Mouse (Mus musculus): ENCODE measurements at regions not wholly inside any gene's neighbourhood (a gene's known extent, or its start where the extent isn't known, plus 50 kb on each side); places are given as distances from the start of the nearest gene placed in this dataset.
"Not testable (repeated sequence)": the region's sequence is repeated elsewhere in the genome, so short reads cannot be mapped to it uniquely, and the experiment has no call there.

GRCm38 (mm10) chr11:114484668-114484953, 183.7 kb upstream of the Rpl38 start:
- TF ChIP-seq ZNF384 (IDR thresholded peaks at IDR 0.05; ENCODE audit: low read depth, low read length) = no peak
- no peak for TF ChIP-seq HCFC1 (IDR thresholded peaks at IDR 0.05; ENCODE audit: borderline replicate concordance, insufficient read depth, low read length)
- TF ChIP-seq ZC3H11A (IDR thresholded peaks at IDR 0.05; ENCODE audit: borderline replicate concordance, low read depth, low read length) = no peak
- no peak for TF ChIP-seq MAFK (IDR thresholded peaks at IDR 0.05; ENCODE audit: insufficient read depth, low read depth, low read length)
- TF ChIP-seq CHD2 (IDR thresholded peaks at IDR 0.05; ENCODE audit: low read depth, low read length) = no peak
- H3K27ac ChIP-seq (ENCODE audit: insufficient read depth, low read depth, low read length, poor library complexity, severe bottlenecking) = no peak overlapping the region
- DNase-seq (ENCODE audit: low read depth, low spot score) = no peak
- H3K4me1 ChIP-seq (ENCODE audit: control insufficient read depth in 2 of 2, insufficient read depth in 2 of 2, low read length in 2 of 2, poor library complexity in 1 of 2) = peaks cover 0 to 13% of the 10 kb centered on the region in 2 experiments; a peak in 2 of 4 replicates
- H3K36me3 ChIP-seq (ENCODE audit: control insufficient read depth, insufficient read depth, low read length, poor library complexity, severe bottlenecking) = no peaks in the 10 kb centered on the region
- no peak overlapping the region for H3K9ac ChIP-seq (ENCODE audit: insufficient read depth, low read depth, low read length, poor library complexity, severe bottlenecking)
- H3K9me3 ChIP-seq (ENCODE audit: control insufficient read depth, insufficient read depth, low read depth, low read length) = no peaks in the 10 kb centered on the region
- peak overlapping the region; percentile 27 to 39; a peak in 3 of 4 replicates for H3K4me3 ChIP-seq (ENCODE audit: insufficient read depth in 1 of 2, low read depth in 1 of 2, low read length in 2 of 2, poor library complexity in 1 of 2, severe bottlenecking in 1 of 2)
- in situ Hi-C loops (cut with MboI; ENCODE audit: low sequenced_read_pairs in 2 of 2, unreplicated experiment in 2 of 2) = no loop called here

- H3K9me3 ChIP-seq (ENCODE audit: control insufficient read depth, insufficient read depth, low read depth, low read length) = no peaks in the 10 kb centered on the region
- peak overlapping the region; percentile 27 to 39; a peak in 3 of 4 replicates for H3K4me3 ChIP-seq (ENCODE audit: insufficient read depth in 1 of 2, low read depth in 1 of 2, low read length in 2 of 2, poor library complexity in 1 of 2, severe bottlenecking in 1 of 2)
- in situ Hi-C loops (cut with MboI; ENCODE audit: low sequenced_read_pairs in 2 of 2, unreplicated experiment in 2 of 2) = no loop called here
- H3K4me1 ChIP-seq (ENCODE audit: control insufficient read depth in 2 of 2, insufficient read depth in 2 of 2, low read length in 2 of 2, poor library complexity in 1 of 2) = peaks cover 0 to 13% of the 10 kb centered on the region in 2 experiments; a peak in 2 of 4 replicates
- DNase-seq (ENCODE audit: low read depth, low spot score) = no peak
- H3K27ac ChIP-seq (ENCODE audit: insufficient read depth, low read depth, low read length, poor library complexity, severe bottlenecking) = no peak overlapping the region
- no peak for TF ChIP-seq CHD2 (IDR thresholded peaks at IDR 0.05; ENCODE audit: low read depth, low read length)
- no peak for TF ChIP-seq HCFC1 (IDR thresholded peaks at IDR 0.05; ENCODE audit: borderline replicate concordance, insufficient read depth, low read length)
- TF ChIP-seq MAFK (IDR thresholded peaks at IDR 0.05; ENCODE audit: insufficient read depth, low read depth, low read length) = no peak
- no peak for TF ChIP-seq ZC3H11A (IDR thresholded peaks at IDR 0.05; ENCODE audit: borderline replicate concordance, low read depth, low read length)
- no peak for TF ChIP-seq ZNF384 (IDR thresholded peaks at IDR 0.05; ENCODE audit: low read depth, low read length)
- no peaks in the 10 kb centered on the region for H3K36me3 ChIP-seq (ENCODE audit: control insufficient read depth, insufficient read depth, low read length, poor library complexity, severe bottlenecking)
- H3K9ac ChIP-seq (ENCODE audit: insufficient read depth, low read depth, low read length, poor library complexity, severe bottlenecking) = no peak overlapping the region
These were observed 184.3 kb upstream of the Rpl38 start for GRCm38 (mm10) chr11:114483823-114484667.

GRCm38 (mm10) chr11:114483350-114483749, 185.0 kb upstream of the Rpl38 start:
- H3K27ac ChIP-seq (ENCODE audit: insufficient read depth, low read depth, low read length, poor library complexity, severe bottlenecking); in situ Hi-C loops (cut with MboI; ENCODE audit: low sequenced_read_pairs in 2 of 2, unreplicated experiment in 2 of 2); H3K9ac ChIP-seq (ENCODE audit: insufficient read depth, low read depth, low read length, poor library complexity, severe bottlenecking); DNase-seq (ENCODE audit: low read depth, low spot score); H3K4me3 ChIP-seq (ENCODE audit: insufficient read depth in 1 of 2, low read depth in 1 of 2, low read length in 2 of 2, poor library complexity in 1 of 2, severe bottlenecking in 1 of 2); H3K9me3 ChIP-seq (ENCODE audit: control insufficient read depth, insufficient read depth, low read depth, low read length); H3K36me3 ChIP-seq (ENCODE audit: control insufficient read depth, insufficient read depth, low read length, poor library complexity, severe bottlenecking): not testable (repeated sequence)
- peaks cover 0 to 17% of the 10 kb centered on the region in 2 experiments; a peak in 2 of 4 replicates for H3K4me1 ChIP-seq (ENCODE audit: control insufficient read depth in 2 of 2, insufficient read depth in 2 of 2, low read length in 2 of 2, poor library complexity in 1 of 2)

GRCm38 (mm10) chr11:114482070-114482469, 186.3 kb upstream of the Rpl38 start:
- H3K36me3 ChIP-seq (ENCODE audit: control insufficient read depth, insufficient read depth, low read length, poor library complexity, severe bottlenecking) = no peaks in the 10 kb centered on the region
- in situ Hi-C loops (cut with MboI; ENCODE audit: low sequenced_read_pairs in 2 of 2, unreplicated experiment in 2 of 2) = no loop called here
- H3K9me3 ChIP-seq (ENCODE audit: control insufficient read depth, insufficient read depth, low read depth, low read length) = no peaks in the 10 kb centered on the region
- TF ChIP-seq HCFC1 (IDR thresholded peaks at IDR 0.05; ENCODE audit: borderline replicate concordance, insufficient read depth, low read length) (no peak), ZC3H11A (IDR thresholded peaks at IDR 0.05; ENCODE audit: borderline replicate concordance, low read depth, low read length) (no peak), ZNF384 (IDR thresholded peaks at IDR 0.05; ENCODE audit: low read depth, low read length) (no peak), CHD2 (IDR thresholded peaks at IDR 0.05; ENCODE audit: low read depth, low read length) (no peak)
- no peak for DNase-seq (ENCODE audit: low read depth, low spot score)
- H3K4me3 ChIP-seq (ENCODE audit: insufficient read depth in 1 of 2, low read depth in 1 of 2, low read length in 2 of 2, poor library complexity in 1 of 2, severe bottlenecking in 1 of 2) = no peak overlapping the region
- H3K27ac ChIP-seq (ENCODE audit: insufficient read depth, low read depth, low read length, poor library complexity, severe bottlenecking) = no peak overlapping the region
- peaks cover 0 to 18% of the 10 kb centered on the region in 2 experiments; a peak in 2 of 4 replicates for H3K4me1 ChIP-seq (ENCODE audit: control insufficient read depth in 2 of 2, insufficient read depth in 2 of 2, low read length in 2 of 2, poor library complexity in 1 of 2)
- no peak overlapping the region for H3K9ac ChIP-seq (ENCODE audit: insufficient read depth, low read depth, low read length, poor library complexity, severe bottlenecking)

- H3K27ac ChIP-seq (ENCODE audit: insufficient read depth, low read depth, low read length, poor library complexity, severe bottlenecking) = no peak overlapping the region
- peaks cover 0 to 13% of the 10 kb centered on the region in 2 experiments; a peak in 2 of 4 replicates for H3K4me1 ChIP-seq (ENCODE audit: control insufficient read depth in 2 of 2, insufficient read depth in 2 of 2, low read length in 2 of 2, poor library complexity in 1 of 2)
- DNase-seq (ENCODE audit: low read depth, low spot score) = no peak
- no peaks in the 10 kb centered on the region for H3K36me3 ChIP-seq (ENCODE audit: control insufficient read depth, insufficient read depth, low read length, poor library complexity, severe bottlenecking)
- no peak overlapping the region for H3K9ac ChIP-seq (ENCODE audit: insufficient read depth, low read depth, low read length, poor library complexity, severe bottlenecking)
- no peaks in the 10 kb centered on the region for H3K9me3 ChIP-seq (ENCODE audit: control insufficient read depth, insufficient read depth, low read depth, low read length)
- no peak overlapping the region for H3K4me3 ChIP-seq (ENCODE audit: insufficient read depth in 1 of 2, low read depth in 1 of 2, low read length in 2 of 2, poor library complexity in 1 of 2, severe bottlenecking in 1 of 2)
- TF ChIP-seq MAFK (IDR thresholded peaks at IDR 0.05; ENCODE audit: insufficient read depth, low read depth, low read length) (no peak), CHD2 (IDR thresholded peaks at IDR 0.05; ENCODE audit: low read depth, low read length) (no peak), ZC3H11A (IDR thresholded peaks at IDR 0.05; ENCODE audit: borderline replicate concordance, low read depth, low read length) (no peak), ZNF384 (IDR thresholded peaks at IDR 0.05; ENCODE audit: low read depth, low read length) (no peak), HCFC1 (IDR thresholded peaks at IDR 0.05; ENCODE audit: borderline replicate concordance, insufficient read depth, low read length) (no peak)
- in situ Hi-C loops (cut with MboI; ENCODE audit: low sequenced_read_pairs in 2 of 2, unreplicated experiment in 2 of 2) = no loop called here
These were observed 187.3 kb upstream of the Rpl38 start for GRCm38 (mm10) chr11:114481037-114481436.

Measured in ES-E14 (cell line).